Mouse (Mus musculus) heart, adult 2 months (tissue): Measurements from ENCODE around the gene Fbxw8.

ENCODE experiments used
- CTCF ChIP-seq: fragments of 200-600 bp; IDR thresholded peaks from 2 replicates; pipeline ENCODE4 v1.8.1; 2022; ENCODE audit warnings: antibody characterized with exemption, mild to moderate bottlenecking, moderate library complexity
- EP300 ChIP-seq: fragments of 200-500 bp; IDR thresholded peaks from 2 replicates; pipeline ENCODE4 v1.6.1; 2011; ENCODE audit warnings: low read depth, low read length, control low read depth; ENCODE audit not compliant: insufficient read depth

DNA sequence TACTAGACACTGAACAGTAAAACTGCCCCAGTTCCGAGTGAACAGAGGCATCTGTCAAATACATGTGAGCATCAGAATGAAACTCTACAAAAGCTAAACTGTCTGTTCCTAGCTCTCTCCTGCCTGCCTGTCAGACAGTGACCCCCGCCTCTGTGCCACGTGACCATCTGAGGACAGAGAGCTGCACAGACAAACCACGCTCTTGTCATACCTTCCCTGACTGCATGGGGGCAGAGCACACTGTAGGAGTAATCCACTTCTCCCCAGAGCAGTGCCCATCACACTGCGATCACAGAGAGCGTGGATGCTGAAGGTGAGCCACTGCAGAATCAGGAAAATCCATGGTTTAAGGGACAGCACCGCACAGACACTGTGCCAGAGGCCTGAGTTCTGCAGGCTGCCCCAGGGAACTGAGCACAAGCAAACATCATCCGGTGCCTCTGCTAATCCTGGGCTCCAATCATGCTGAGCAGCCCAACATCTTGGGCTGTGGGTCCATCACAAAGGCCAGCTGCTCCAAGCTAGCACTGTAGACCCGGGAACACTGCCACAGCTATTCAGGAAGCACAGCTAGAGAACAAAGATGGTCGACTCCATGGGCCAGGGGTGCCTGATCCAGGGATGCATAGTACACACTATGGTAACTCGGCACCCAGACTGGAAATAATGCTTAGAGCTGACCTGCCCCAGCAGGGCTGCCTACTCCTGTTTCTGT lies 61.8 kb downstream of the Fbxw8 start:
- TF ChIP-seq CTCF (peak; percentile 6; the same call in 1 of the 2 replicates), EP300 (no peak)
